Mouse (Mus musculus): ENCODE data around the gene Nadk2. TPM values are rescaled to one million over a fixed set of nuclear protein-coding genes. Genes with fewer than 3 reads are reported as not detected.

The Nadk2 gene
- polyA plus RNA-seq (2012; fragmentation: generic; extraction: Trizol), result 8.0 TPM
- long read RNA-seq, experiment 1, full-length matches to known transcripts, result 2 of 14 reads
- long read RNA-seq, experiment 1, partial matches to known transcripts, result 3 of 14 reads
- long read RNA-seq, experiment 1, other reads (novel, unspliced or antisense), result 9 of 14 reads
- long read RNA-seq, experiment 2, full-length matches to known transcripts, result 7 of 23 reads
- long read RNA-seq, experiment 2, partial matches to known transcripts, result 1 of 23 reads
- long read RNA-seq, experiment 2, other reads (novel, unspliced or antisense), result 15 of 23 reads

DNA sequence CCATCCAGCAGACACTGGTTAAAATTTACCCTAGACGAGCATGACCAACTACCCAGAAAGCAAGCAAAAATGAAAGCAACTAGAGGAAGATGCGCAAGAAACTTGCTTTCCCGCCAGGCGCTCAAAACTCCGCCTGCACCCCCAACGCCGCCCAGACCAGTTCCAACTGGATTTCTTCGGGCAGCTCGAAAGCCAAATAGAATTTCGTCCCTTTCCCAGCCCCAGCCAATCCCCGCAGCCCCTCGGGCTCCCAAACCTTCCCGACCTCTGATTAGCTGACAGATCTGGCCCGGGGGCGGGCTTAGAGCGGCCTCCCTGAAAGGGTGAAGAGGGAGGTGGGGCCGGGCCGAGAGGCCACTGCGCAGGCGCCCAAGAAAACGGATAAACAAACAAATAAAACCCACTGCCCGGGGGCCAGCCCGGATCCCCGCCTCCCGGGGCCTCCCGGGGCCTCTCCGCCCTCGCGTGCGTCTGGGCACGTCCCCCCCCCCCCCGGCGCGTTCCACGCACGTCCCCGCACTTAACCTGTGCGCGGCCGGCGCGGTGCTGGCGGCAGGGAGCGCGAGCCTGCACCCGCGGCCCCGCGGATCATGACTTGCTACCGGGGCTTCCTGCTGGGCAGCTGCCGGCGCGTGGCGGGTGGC is at the start of gene Nadk2:
TSS of gene Nadk2 (plus strand) at position 349 of the 644 bp plus-strand sequence.
- Histone ChIP-seq H3ac (ENCODE audit: control insufficient read depth, insufficient read length, low read depth) (peak within 1 kb of the TSS; percentile 73), H3K4me3 (ENCODE audit: insufficient read depth, poor library complexity, severe bottlenecking) (peak within 1 kb of the TSS; percentile 82), H3K79me2 (ENCODE audit: control insufficient read depth, insufficient read depth) (peaks cover 41% of the 10 kb centered on the region), H3K79me3 (ENCODE audit: low read depth) (peaks cover 7% of the 10 kb centered on the region), H3K27me3 (ENCODE audit: control insufficient read depth, insufficient read depth, insufficient read length) (no peaks in the 10 kb centered on the region), H3K36me3 (ENCODE audit: control insufficient read depth, insufficient read depth) (no peaks in the 10 kb centered on the region)
- TF ChIP-seq FOSL1 (IDR thresholded peaks at IDR 0.05; ENCODE audit: insufficient read depth, low read length, poor library complexity, severe bottlenecking), result no peak
- TF ChIP-seq MAX (IDR thresholded peaks at IDR 0.05), result peak; percentile 52
- TF ChIP-seq CEBPB (IDR thresholded peaks at IDR 0.05; ENCODE audit: low read depth), result no peak

DNA sequence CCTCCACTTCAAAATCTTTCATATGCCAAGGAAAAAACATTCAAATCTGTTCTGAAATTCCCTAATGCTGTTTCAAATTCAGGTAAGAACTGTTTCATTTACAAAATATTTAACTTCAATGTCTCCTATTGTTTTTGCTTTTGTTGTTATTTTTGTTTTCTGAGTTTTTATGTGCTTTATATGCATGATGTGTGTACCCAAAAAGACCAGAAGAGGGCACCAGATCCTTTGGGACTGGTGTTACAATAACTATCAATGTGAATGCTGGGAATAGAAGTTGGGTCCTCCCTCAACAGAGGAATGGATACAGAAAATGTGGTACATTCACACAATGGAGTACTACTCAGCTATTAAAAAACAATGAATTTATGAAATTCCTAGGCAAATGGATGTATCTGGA is 15.4 kb upstream of the Nadk2 start:
- Histone ChIP-seq H3ac (ENCODE audit: control insufficient read depth, insufficient read length, low read depth) (no peak overlapping the region), H3K4me3 (ENCODE audit: insufficient read depth, poor library complexity, severe bottlenecking) (no peak overlapping the region), H3K27me3 (ENCODE audit: control insufficient read depth, insufficient read depth, insufficient read length) (no peaks in the 10 kb centered on the region), H3K79me2 (ENCODE audit: control insufficient read depth, insufficient read depth) (no peaks in the 10 kb centered on the region), H3K79me3 (ENCODE audit: low read depth) (no peaks in the 10 kb centered on the region), H3K36me3 (ENCODE audit: control insufficient read depth, insufficient read depth) (no peaks in the 10 kb centered on the region)
- TF ChIP-seq MYOG (IDR thresholded peaks at IDR 0.05; ENCODE audit: control insufficient read depth, extremely low read depth, insufficient read length) (no peak), MAX (IDR thresholded peaks at IDR 0.05) (no peak), MYOD1 (IDR thresholded peaks at IDR 0.05; ENCODE audit: control insufficient read depth, insufficient read length, low read depth) (no peak), CTCF (IDR thresholded peaks at IDR 0.05; ENCODE audit: control insufficient read depth, insufficient read depth, insufficient read length) (no peak), USF1 (IDR thresholded peaks at IDR 0.05; ENCODE audit: low read depth) (no peak), CEBPB (IDR thresholded peaks at IDR 0.05; ENCODE audit: low read depth) (no peak), FOSL1 (IDR thresholded peaks at IDR 0.05; ENCODE audit: insufficient read depth, low read length, poor library complexity, severe bottlenecking) (no peak)

DNA sequence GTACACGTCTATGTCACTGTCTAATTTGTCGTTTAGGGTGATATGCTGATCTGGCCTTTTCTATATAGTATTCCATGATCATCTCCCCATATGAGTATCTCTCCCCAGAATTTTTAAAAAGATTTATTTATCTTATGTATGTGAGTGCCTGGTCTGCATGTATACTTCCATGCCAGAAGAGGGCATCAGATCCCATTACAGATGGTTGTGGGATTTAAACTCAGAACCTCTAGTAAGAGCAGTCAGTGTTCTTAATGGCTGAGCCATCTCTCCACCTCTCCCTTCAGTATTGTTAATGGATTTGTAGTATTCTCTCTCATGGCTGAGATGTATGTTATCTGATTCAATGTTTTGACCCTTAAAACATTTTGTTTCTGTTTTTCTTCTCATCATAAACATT is 11.2 kb upstream of the Nadk2 start:
- Histone ChIP-seq H3K27me3 (ENCODE audit: control insufficient read depth, insufficient read depth, insufficient read length) (peaks cover 3% of the 10 kb centered on the region), H3K79me2 (ENCODE audit: control insufficient read depth, insufficient read depth) (no peaks in the 10 kb centered on the region), H3ac (ENCODE audit: control insufficient read depth, insufficient read length, low read depth) (no peak overlapping the region), H3K36me3 (ENCODE audit: control insufficient read depth, insufficient read depth) (no peaks in the 10 kb centered on the region), H3K4me3 (ENCODE audit: insufficient read depth, poor library complexity, severe bottlenecking) (no peak overlapping the region), H3K79me3 (ENCODE audit: low read depth) (no peaks in the 10 kb centered on the region)
- TF ChIP-seq CTCF (IDR thresholded peaks at IDR 0.05; ENCODE audit: control insufficient read depth, insufficient read depth, insufficient read length) (no peak), MAX (IDR thresholded peaks at IDR 0.05) (no peak), FOSL1 (IDR thresholded peaks at IDR 0.05; ENCODE audit: insufficient read depth, low read length, poor library complexity, severe bottlenecking) (no peak), MYOD1 (IDR thresholded peaks at IDR 0.05; ENCODE audit: control insufficient read depth, insufficient read length, low read depth) (no peak), MYOG (IDR thresholded peaks at IDR 0.05; ENCODE audit: control insufficient read depth, extremely low read depth, insufficient read length) (no peak), USF1 (IDR thresholded peaks at IDR 0.05; ENCODE audit: low read depth) (no peak), CEBPB (IDR thresholded peaks at IDR 0.05; ENCODE audit: low read depth) (no peak)

DNA sequence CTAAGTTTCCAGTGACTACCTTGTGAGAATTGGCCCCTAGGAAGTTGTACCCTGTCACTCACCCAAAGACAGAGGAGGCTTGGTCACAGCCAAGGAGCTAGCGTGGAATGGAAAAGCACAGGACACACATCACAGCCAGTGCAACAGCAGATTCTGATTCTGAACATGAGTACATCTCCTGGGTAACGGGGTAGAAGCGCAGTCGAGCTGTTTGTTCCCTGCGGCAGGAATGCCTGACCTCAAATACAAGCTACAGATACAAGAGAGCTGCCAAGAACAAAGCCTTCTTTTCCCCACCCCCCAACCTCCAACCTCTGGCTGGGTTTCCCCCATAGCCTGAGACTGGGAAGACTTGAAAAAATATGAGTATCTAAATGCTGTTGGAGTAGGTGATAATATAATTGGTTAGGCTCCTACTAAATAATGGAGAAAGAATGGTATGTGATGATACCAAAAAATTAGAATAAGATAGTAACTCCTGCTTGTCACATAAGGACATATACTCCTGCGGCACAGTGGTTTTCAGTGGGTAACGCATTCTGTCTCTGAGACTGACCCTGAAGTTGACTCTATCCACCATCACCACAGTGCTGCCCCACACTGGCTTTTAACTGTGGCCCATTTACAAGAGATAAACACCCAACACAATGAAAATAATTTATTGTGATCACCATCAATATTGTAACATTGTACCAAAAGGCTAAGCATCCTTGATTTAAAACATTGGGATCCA is 9.7 kb upstream of the Nadk2 start:
- Histone ChIP-seq H3K4me3 (ENCODE audit: insufficient read depth, poor library complexity, severe bottlenecking) (no peak overlapping the region), H3K27me3 (ENCODE audit: control insufficient read depth, insufficient read depth, insufficient read length) (peaks cover 3% of the 10 kb centered on the region), H3K36me3 (ENCODE audit: control insufficient read depth, insufficient read depth) (no peaks in the 10 kb centered on the region), H3K79me2 (ENCODE audit: control insufficient read depth, insufficient read depth) (no peaks in the 10 kb centered on the region), H3K79me3 (ENCODE audit: low read depth) (no peaks in the 10 kb centered on the region), H3ac (ENCODE audit: control insufficient read depth, insufficient read length, low read depth) (no peak overlapping the region)
- no peak for TF ChIP-seq CTCF (IDR thresholded peaks at IDR 0.05; ENCODE audit: control insufficient read depth, insufficient read depth, insufficient read length)
- no peak for TF ChIP-seq MYOG (IDR thresholded peaks at IDR 0.05; ENCODE audit: control insufficient read depth, extremely low read depth, insufficient read length)
- TF ChIP-seq FOSL1 (IDR thresholded peaks at IDR 0.05; ENCODE audit: insufficient read depth, low read length, poor library complexity, severe bottlenecking), result no peak
- no peak for TF ChIP-seq USF1 (IDR thresholded peaks at IDR 0.05; ENCODE audit: low read depth)
- TF ChIP-seq CEBPB (IDR thresholded peaks at IDR 0.05; ENCODE audit: low read depth), result no peak
- TF ChIP-seq MYOD1 (IDR thresholded peaks at IDR 0.05; ENCODE audit: control insufficient read depth, insufficient read length, low read depth), result no peak
- TF ChIP-seq MAX (IDR thresholded peaks at IDR 0.05), result no peak

DNA sequence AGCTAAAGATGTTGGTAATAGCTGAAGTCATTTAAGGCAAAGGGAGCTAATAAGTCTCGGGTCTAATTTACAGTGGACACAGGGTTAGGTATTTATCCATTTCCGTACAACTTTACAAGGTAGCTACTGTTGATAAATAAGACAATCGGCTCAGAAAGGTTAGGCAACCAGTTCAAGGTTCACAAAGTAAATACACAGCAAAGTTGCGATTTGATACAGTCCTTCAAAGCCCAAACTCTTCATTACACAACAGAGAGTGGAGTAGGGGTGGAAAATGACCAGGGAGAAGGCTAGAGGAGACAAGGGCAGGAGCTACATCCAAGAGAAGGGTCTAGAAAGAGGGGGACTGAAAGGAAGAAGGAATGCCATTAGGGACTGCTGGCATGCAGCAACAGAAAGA is 2.2 kb upstream of the Nadk2 start:
- no peak overlapping the region for H3ac ChIP-seq (ENCODE audit: control insufficient read depth, insufficient read length, low read depth)
- no peak overlapping the region for H3K4me3 ChIP-seq (ENCODE audit: insufficient read depth, poor library complexity, severe bottlenecking)
- H3K79me2 ChIP-seq (ENCODE audit: control insufficient read depth, insufficient read depth), result peaks cover 22% of the 10 kb centered on the region
- H3K27me3 ChIP-seq (ENCODE audit: control insufficient read depth, insufficient read depth, insufficient read length), result no peaks in the 10 kb centered on the region
- H3K36me3 ChIP-seq (ENCODE audit: control insufficient read depth, insufficient read depth), result no peaks in the 10 kb centered on the region
- H3K79me3 ChIP-seq (ENCODE audit: low read depth), result peaks cover 4% of the 10 kb centered on the region
- no peak for TF ChIP-seq CEBPB (IDR thresholded peaks at IDR 0.05; ENCODE audit: low read depth)
- no peak for TF ChIP-seq MAX (IDR thresholded peaks at IDR 0.05)
- no peak for TF ChIP-seq CTCF (IDR thresholded peaks at IDR 0.05; ENCODE audit: control insufficient read depth, insufficient read depth, insufficient read length)
- TF ChIP-seq MYOD1 (IDR thresholded peaks at IDR 0.05; ENCODE audit: control insufficient read depth, insufficient read length, low read depth), result no peak
- no peak for TF ChIP-seq USF1 (IDR thresholded peaks at IDR 0.05; ENCODE audit: low read depth)
- TF ChIP-seq FOSL1 (IDR thresholded peaks at IDR 0.05; ENCODE audit: insufficient read depth, low read length, poor library complexity, severe bottlenecking), result no peak
- TF ChIP-seq MYOG (IDR thresholded peaks at IDR 0.05; ENCODE audit: control insufficient read depth, extremely low read depth, insufficient read length), result no peak
